Mouse (Mus musculus) megakaryocyte, embryonic 14.5 days (primary cell): ENCODE measurements at regions not wholly inside any gene's neighbourhood (a gene's known extent, or its start where the extent isn't known, plus 50 kb on each side); places are given as distances from the start of the nearest gene placed in this dataset.

Experiments
- H3K27me3 ChIP-seq: replicated peaks from 2 replicates; pipeline ENCODE3; 2012; ENCODE audit warnings: inconsistent platforms
- H3K36me3 ChIP-seq: replicated peaks from 2 replicates; pipeline ENCODE3; 2012; ENCODE audit warnings: low read length, inconsistent platforms, mixed read lengths
- H3K4me1 ChIP-seq: 2 replicates; pipeline ENCODE4 v1.6.1; 2012; ENCODE audit warnings: inconsistent platforms
- H3K4me3 ChIP-seq: replicated peaks from 2 replicates; pipeline ENCODE3; 2012; ENCODE audit warnings: moderate library complexity, mild to moderate bottlenecking, inconsistent platforms
- H3K9me3 ChIP-seq: 2 replicates; pipeline ENCODE4 v1.6.1; 2012; ENCODE audit warnings: inconsistent platforms
- FLI1 ChIP-seq: IDR thresholded peaks from 2 replicates; pipeline ENCODE4 v1.6.1; 2012; ENCODE audit warnings: low read length, inconsistent platforms, mixed read lengths
- GATA1 ChIP-seq: IDR thresholded peaks from 3 replicates; pipeline ENCODE4 v1.6.1; 2012; ENCODE audit warnings: mixed read lengths, low read length, inconsistent platforms, borderline replicate concordance

DNA sequence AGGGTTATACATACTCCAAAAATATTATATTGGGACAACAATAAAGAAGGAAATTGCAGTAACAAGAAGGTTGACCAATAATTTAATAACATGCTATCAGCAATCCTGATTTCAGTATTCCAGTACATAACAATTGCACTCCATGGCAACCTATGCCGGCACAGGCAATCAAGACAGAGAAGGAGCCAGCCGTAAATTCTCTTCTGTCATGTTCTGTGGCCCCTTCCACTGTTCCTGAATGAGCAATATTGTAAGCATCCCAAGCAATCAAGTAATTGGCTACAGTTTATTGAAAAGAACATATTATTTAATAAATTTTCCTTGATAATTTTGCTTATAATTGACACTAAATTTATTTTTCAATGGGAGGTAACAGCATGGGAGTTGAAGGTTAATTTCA lies 345.8 kb downstream of the Arl4a start:
- Histone ChIP-seq H3K4me3 (no peak overlapping the region), H3K4me1 (no peaks in the 10 kb centered on the region), H3K36me3 (no peaks in the 10 kb centered on the region), H3K27me3 (no peaks in the 10 kb centered on the region), H3K9me3 (no peaks in the 10 kb centered on the region)
- TF ChIP-seq GATA1 (no peak), FLI1 (no peak)

DNA sequence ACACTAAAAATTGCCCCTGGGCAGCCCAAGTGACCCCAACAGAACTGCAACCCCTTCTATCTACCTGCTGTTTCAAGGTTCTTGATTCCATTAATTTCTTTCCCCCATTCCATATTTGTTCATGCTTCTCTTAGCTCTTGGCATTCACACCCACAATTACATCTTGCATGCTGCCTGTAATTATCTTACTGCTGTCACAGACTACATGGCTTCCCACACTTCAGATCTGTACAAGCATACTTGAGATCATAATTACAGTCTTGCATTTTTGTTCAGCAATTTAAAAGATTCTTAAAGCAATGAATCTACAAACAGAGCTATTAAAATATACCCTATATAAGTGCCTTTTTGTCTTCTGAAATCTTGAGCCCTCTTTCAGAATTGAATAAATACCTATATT lies 352.4 kb downstream of the Arl4a start:
- H3K36me3 ChIP-seq, result no peaks in the 10 kb centered on the region
- H3K4me1 ChIP-seq, result no peaks in the 10 kb centered on the region
- H3K27me3 ChIP-seq, result no peaks in the 10 kb centered on the region
- TF ChIP-seq GATA1 (no peak), FLI1 (no peak)
- H3K4me3 ChIP-seq, result no peak overlapping the region
- no peaks in the 10 kb centered on the region for H3K9me3 ChIP-seq

DNA sequence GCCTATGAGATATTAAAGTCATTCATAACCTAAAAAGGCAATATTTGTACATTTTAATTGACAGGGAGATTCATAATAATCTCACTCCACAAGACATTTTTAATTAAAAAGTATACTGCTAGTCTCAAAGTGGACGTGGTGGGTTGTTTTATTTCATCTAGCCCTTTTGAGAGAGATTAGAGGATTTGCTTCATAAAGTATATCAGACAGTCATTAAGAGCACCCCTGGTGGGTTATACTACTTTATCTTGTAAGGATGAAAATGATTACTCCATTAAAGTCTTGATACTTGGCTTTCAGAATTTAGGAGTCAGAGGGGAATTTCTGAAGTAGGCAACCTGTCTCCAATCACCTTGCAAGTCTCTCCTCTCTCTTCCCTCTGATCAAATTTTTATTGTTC lies 355.7 kb downstream of the Arl4a start:
- H3K36me3 ChIP-seq, result no peaks in the 10 kb centered on the region
- TF ChIP-seq FLI1 (no peak), GATA1 (no peak)
- no peaks in the 10 kb centered on the region for H3K27me3 ChIP-seq
- no peaks in the 10 kb centered on the region for H3K9me3 ChIP-seq
- no peak overlapping the region for H3K4me3 ChIP-seq
- H3K4me1 ChIP-seq, result no peaks in the 10 kb centered on the region

DNA sequence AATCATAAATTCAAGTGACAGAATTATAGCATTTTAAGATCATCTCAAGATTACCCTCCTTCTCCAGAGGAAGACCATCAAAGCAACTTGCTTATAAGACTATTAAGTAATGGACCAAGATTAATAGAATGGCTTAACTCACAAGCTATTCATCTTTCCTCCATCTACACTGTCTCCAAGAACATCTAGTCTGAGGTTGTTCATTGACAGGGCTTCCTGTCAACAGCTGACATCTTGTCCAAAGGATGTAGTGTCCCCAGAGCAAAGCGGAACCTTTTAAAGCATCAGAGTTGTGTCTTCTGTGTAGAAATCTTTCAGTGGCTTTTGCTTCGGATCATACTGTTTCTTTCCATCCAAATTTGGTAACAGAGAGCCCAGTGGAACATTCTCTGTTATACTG lies 362.2 kb downstream of the Arl4a start:
- H3K4me1 ChIP-seq, result no peaks in the 10 kb centered on the region
- H3K9me3 ChIP-seq, result no peaks in the 10 kb centered on the region
- no peak overlapping the region for H3K4me3 ChIP-seq
- H3K27me3 ChIP-seq, result no peaks in the 10 kb centered on the region
- H3K36me3 ChIP-seq, result no peaks in the 10 kb centered on the region
- TF ChIP-seq GATA1 (no peak), FLI1 (no peak)

DNA sequence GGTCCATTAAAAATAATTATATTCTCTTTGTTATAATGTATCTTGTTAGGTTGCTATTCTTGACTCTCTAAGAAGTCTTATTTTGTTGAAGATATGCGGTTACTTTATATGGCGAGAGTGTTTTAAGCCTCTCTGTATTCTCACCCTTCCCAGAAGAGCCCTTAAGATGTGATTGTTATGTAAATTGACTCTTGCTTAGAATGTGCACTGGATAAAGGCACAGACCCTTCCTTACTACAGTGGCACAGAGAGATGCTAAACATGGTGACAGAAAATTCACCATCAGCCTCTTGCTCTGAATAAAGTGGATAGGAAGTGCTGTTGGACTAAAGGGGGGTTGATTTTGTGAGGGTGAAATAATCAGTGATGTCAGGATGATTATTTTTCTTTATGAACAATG lies 370.1 kb downstream of the Arl4a start:
- H3K36me3 ChIP-seq, result no peaks in the 10 kb centered on the region
- no peak overlapping the region for H3K4me3 ChIP-seq
- H3K27me3 ChIP-seq, result no peaks in the 10 kb centered on the region
- no peaks in the 10 kb centered on the region for H3K4me1 ChIP-seq
- no peaks in the 10 kb centered on the region for H3K9me3 ChIP-seq
- TF ChIP-seq FLI1 (no peak), GATA1 (no peak)

DNA sequence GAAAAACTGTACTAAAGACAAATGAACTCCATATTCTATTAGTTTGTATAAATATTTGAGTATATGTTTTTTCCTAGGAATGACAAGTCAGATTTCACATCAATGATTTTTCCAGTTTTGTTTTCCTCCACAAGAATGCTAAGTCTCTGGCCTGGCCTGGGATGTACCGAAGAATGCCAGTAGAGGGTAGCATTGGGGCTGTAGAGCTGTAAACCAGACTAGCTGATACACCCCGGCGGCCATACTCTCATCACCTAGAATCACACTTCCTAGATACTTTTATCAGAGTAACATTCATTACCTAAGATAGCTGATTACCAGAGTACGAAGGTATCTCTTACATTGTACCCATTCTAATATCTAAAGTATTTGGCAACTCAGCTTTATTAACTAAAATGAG lies 372.4 kb downstream of the Arl4a start:
- TF ChIP-seq FLI1 (no peak), GATA1 (no peak)
- Histone ChIP-seq H3K9me3 (no peaks in the 10 kb centered on the region), H3K36me3 (no peaks in the 10 kb centered on the region), H3K4me1 (no peaks in the 10 kb centered on the region), H3K27me3 (no peaks in the 10 kb centered on the region), H3K4me3 (no peak overlapping the region)

DNA sequence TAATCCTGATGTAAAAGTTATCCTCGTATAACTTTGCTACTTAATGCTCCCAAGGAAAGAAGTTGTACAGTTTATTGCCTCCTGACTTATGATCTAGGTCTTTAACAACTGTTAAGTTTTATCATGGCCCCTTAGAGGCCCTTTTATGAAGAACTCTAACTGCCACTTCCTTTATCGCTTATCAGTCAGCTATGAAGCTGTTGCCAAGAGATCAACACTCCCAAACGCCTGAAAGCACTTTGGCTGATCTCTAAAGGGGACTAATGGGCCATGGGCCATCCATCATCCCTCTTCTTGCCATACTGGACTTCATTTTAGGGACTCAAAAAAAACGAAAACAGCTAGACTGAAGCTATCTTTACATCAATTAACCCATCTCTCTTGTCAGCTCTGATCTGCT lies 377.4 kb downstream of the Arl4a start:
- Histone ChIP-seq H3K27me3 (no peaks in the 10 kb centered on the region), H3K4me3 (no peak overlapping the region), H3K36me3 (no peaks in the 10 kb centered on the region), H3K9me3 (no peaks in the 10 kb centered on the region), H3K4me1 (no peaks in the 10 kb centered on the region)
- TF ChIP-seq FLI1, result no peak
- no peak for TF ChIP-seq GATA1

DNA sequence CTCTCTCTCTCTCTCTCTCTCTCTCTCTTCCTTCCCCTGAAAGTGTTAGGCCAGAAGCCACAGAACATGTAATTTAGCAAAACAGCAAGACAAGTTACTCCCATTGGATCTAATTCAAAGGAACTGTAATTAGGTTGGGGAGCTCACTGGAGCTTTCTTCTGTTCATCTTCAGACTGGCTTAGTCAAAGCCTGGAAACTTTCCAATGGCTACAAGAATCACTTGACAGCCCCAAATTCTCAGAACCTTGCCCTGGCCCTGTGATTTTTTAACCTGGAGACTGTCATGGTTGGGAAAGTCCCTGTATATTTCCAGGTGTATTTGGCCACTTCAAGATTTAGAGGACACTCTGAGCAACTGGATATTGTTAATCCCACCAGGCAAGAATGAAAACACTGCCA lies 381.2 kb downstream of the Arl4a start:
- H3K36me3 ChIP-seq, result no peaks in the 10 kb centered on the region
- H3K27me3 ChIP-seq, result no peaks in the 10 kb centered on the region
- no peak overlapping the region for H3K4me3 ChIP-seq
- no peaks in the 10 kb centered on the region for H3K4me1 ChIP-seq
- H3K9me3 ChIP-seq, result no peaks in the 10 kb centered on the region
- TF ChIP-seq GATA1 (no peak), FLI1 (no peak)

DNA sequence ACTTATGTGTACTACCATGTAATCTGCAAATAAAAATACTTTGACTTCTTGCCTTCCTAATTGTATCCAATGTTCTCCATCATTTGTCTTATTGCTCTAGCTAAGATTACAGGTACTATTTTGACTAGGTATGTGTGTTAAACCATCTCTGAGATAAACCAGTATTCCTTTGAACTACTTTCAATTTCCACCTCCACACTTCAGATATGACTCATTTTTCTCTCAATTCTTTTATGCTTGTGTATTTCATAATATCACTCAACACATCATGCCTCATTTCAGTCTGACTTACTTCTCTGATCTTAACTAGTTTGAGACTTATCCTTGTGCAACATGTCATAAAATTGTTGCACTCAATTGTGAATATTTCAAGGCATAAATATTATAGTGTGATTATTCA lies 388.9 kb downstream of the Arl4a start:
- H3K9me3 ChIP-seq, result no peaks in the 10 kb centered on the region
- no peak for TF ChIP-seq GATA1
- no peak for TF ChIP-seq FLI1

DNA sequence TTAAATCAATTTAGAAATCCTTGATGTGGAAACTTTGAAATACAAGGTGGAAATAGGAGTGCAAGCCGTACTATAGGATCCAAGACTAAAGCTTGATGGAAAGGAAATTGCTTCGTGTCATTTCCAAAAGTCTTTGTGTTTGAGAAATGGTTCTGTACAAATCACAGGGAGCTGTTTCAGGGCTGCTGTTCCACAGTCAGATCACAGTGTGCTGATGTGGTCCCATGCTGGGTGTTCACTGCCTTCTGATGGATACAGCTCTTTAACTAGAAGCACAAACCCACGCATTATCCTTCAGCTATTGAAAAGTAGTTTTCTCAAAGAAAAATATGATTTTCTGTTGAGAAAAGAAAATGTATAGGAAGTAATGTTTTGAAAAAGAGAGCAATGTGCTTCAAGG lies 391.3 kb downstream of the Arl4a start:
- no peaks in the 10 kb centered on the region for H3K4me1 ChIP-seq

More for the DNA sequence above, 388.9 kb downstream of the Arl4a start:
- H3K27me3 ChIP-seq, result no peaks in the 10 kb centered on the region
- H3K4me1 ChIP-seq, result no peaks in the 10 kb centered on the region
- H3K4me3 ChIP-seq, result no peak overlapping the region
- no peaks in the 10 kb centered on the region for H3K36me3 ChIP-seq

DNA sequence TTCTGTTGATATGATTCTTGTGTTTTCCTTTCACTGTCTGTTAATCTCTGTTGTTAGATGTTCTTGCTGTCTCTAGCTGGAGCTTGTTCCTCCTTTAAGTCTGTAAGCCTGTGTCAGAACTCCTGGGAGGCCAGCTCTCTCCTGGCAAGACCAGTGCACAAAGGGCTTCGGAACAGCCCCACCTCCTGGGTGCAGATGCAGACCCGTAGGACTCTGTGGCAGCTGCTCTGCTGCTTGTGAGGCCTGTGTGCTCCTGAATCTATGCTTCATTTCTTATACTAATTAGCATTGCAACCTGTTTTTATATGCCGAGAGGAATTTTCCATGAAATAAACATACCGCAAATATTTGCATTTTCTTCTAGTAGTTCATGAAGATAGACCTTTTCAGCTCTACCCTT lies 392.2 kb downstream of the Arl4a start:
- Histone ChIP-seq H3K9me3 (no peaks in the 10 kb centered on the region), H3K27me3 (no peaks in the 10 kb centered on the region), H3K4me3 (no peak overlapping the region), H3K4me1 (no peaks in the 10 kb centered on the region), H3K36me3 (no peaks in the 10 kb centered on the region)
- TF ChIP-seq FLI1, result no peak
- no peak for TF ChIP-seq GATA1

More for the DNA sequence above, 391.3 kb downstream of the Arl4a start:
- Histone ChIP-seq H3K27me3 (no peaks in the 10 kb centered on the region), H3K4me3 (no peak overlapping the region), H3K36me3 (no peaks in the 10 kb centered on the region), H3K9me3 (no peaks in the 10 kb centered on the region)
- TF ChIP-seq GATA1, result no peak
- TF ChIP-seq FLI1, result no peak
